Comparison of ENCODE assay signal across 23 mouse cellular contexts in genomic region chr19:46331936-46332335, GRCm38 (mm10). TPM values are rescaled to one million over a fixed set of nuclear protein-coding genes. Genes with fewer than 3 reads are reported as not detected.
A peak's percentile ranks its signal among the peaks of the same experiment; 100 is the strongest.
DNase-seq lines count a peak whose midpoint lies in the region; ATAC-seq and TF ChIP-seq lines count a peak whose summit lies in the region.
"Had no signal": no experiment of that assay in that cellular context is flagged by ENCODE, and none has a peak within 500 bp of the region (broad histone marks: within the 10 kb centered on the region; RNA-seq: fewer than 3 reads in every experiment).

No protein-coding gene starts in this region.

- H3K27me3 ChIP-seq in hindbrain, embryonic 10.5 days (ENCODE audit: insufficient read depth, poor library complexity, severe bottlenecking) = peaks cover 24% of the 10 kb centered on the region
- H3K27me3 ChIP-seq in hindbrain, embryonic 12.5 days = peaks cover 2% of the 10 kb centered on the region
- H3K27me3 ChIP-seq in midbrain, embryonic 11.5 days (ENCODE audit: control insufficient read depth, insufficient read depth, low read length) = no peaks in the 10 kb centered on the region
- H3K27me3 ChIP-seq in midbrain, postnatal 0 days (ENCODE audit: insufficient read depth, low read length) = no peaks in the 10 kb centered on the region
- H3K27me3 ChIP-seq: forebrain, embryonic 13.5 days had no signal

- peak overlapping the region; percentile 7; the same call in 1 of the 2 replicates for H3K4me3 ChIP-seq in hindbrain, embryonic 10.5 days
- no peak overlapping the region; the same call in 1 of the 2 replicates for H3K4me3 ChIP-seq in hindbrain, embryonic 12.5 days
- no peak overlapping the region for H3K4me3 ChIP-seq in midbrain, embryonic 11.5 days (ENCODE audit: low read depth, low read length)
- H3K4me3 ChIP-seq in midbrain, postnatal 0 days (ENCODE audit: low read depth, low read length) = no peak overlapping the region
- H3K4me3 ChIP-seq: forebrain, embryonic 13.5 days; heart, adult 2 months; heart, embryonic 10.5 days; intestine, embryonic 15.5 days had no signal

- no peak overlapping the region; the same call in 1 of the 2 replicates for H3K4me2 ChIP-seq in hindbrain, embryonic 12.5 days (replicated peaks)
- no peak overlapping the region for H3K4me2 ChIP-seq in midbrain, embryonic 11.5 days
- H3K4me2 ChIP-seq in midbrain, postnatal 0 days (ENCODE audit: low read depth, low read length, poor library complexity, severe bottlenecking) = no peak overlapping the region
- H3K4me2 ChIP-seq: forebrain, embryonic 13.5 days; intestine, embryonic 15.5 days had no signal

- peaks cover 33% of the 10 kb centered on the region for H3K36me3 ChIP-seq in hindbrain, embryonic 10.5 days
- H3K36me3 ChIP-seq in hindbrain, embryonic 12.5 days = peaks cover 25% of the 10 kb centered on the region
- no peaks in the 10 kb centered on the region for H3K36me3 ChIP-seq in midbrain, embryonic 11.5 days (ENCODE audit: control insufficient read depth, insufficient read depth, low read length)
- H3K36me3 ChIP-seq in midbrain, postnatal 0 days (ENCODE audit: insufficient read depth, low read length) = peaks cover 26% of the 10 kb centered on the region

- 82% methylated on average over 3 of the region's 3 CpGs for WGBS in hindbrain, embryonic 10.5 days
- 88% methylated on average over 3 of the region's 3 CpGs for WGBS in hindbrain, embryonic 12.5 days
- 88% methylated on average over 3 of the region's 3 CpGs for WGBS in midbrain, embryonic 11.5 days
- WGBS in midbrain, postnatal 0 days = 87% methylated on average over 3 of the region's 3 CpGs

- H3K9me3 ChIP-seq in hindbrain, embryonic 10.5 days = no peaks in the 10 kb centered on the region
- H3K9me3 ChIP-seq in hindbrain, embryonic 12.5 days (replicated peaks) = no peaks in the 10 kb centered on the region
- H3K9me3 ChIP-seq in midbrain, embryonic 11.5 days (ENCODE audit: control insufficient read depth, low read length) = no peaks in the 10 kb centered on the region
- no peaks in the 10 kb centered on the region for H3K9me3 ChIP-seq in midbrain, postnatal 0 days (ENCODE audit: low read length)
- H3K9me3 ChIP-seq: forebrain, embryonic 10.5 days; forebrain, embryonic 13.5 days; heart, embryonic 10.5 days; intestine, embryonic 15.5 days had no signal

- peak overlapping the region; percentile 76; the same call in 1 of the 2 replicates for H3K27ac ChIP-seq in hindbrain, embryonic 10.5 days
- H3K27ac ChIP-seq in hindbrain, embryonic 12.5 days = no peak overlapping the region
- no peak overlapping the region for H3K27ac ChIP-seq in midbrain, embryonic 11.5 days (ENCODE audit: low read depth, low read length)
- H3K27ac ChIP-seq in midbrain, postnatal 0 days (ENCODE audit: low read depth, low read length) = no peak overlapping the region
- H3K27ac ChIP-seq: forebrain, embryonic 13.5 days; heart, adult 2 months; heart, embryonic 10.5 days; intestine, embryonic 15.5 days had no signal

- H3K9ac ChIP-seq in hindbrain, embryonic 12.5 days = no peak overlapping the region
- H3K9ac ChIP-seq in midbrain, embryonic 11.5 days (ENCODE audit: low read length) = no peak overlapping the region
- no peak overlapping the region for H3K9ac ChIP-seq in midbrain, postnatal 0 days (replicated peaks; ENCODE audit: low read length, poor library complexity, severe bottlenecking)
- H3K9ac ChIP-seq: intestine, embryonic 15.5 days had no signal

- TF ChIP-seq CTCF in midbrain, postnatal 0 days (IDR thresholded peaks at IDR 0.05) = no peak

- peaks cover 72% of the 10 kb centered on the region for H3K4me1 ChIP-seq in hindbrain, embryonic 10.5 days (replicated peaks)
- peaks cover 34% of the 10 kb centered on the region for H3K4me1 ChIP-seq in hindbrain, embryonic 12.5 days
- H3K4me1 ChIP-seq in midbrain, embryonic 11.5 days (ENCODE audit: control insufficient read depth, insufficient read depth, low read length) = peaks cover 23% of the 10 kb centered on the region
- H3K4me1 ChIP-seq in midbrain, postnatal 0 days (ENCODE audit: insufficient read depth, low read length) = no peaks in the 10 kb centered on the region; the same call in 1 of the 2 replicates

- ATAC-seq in hindbrain, embryonic 12.5 days (ENCODE audit: low FRiP score) = no peak
- no peak for ATAC-seq in midbrain, embryonic 11.5 days (ENCODE audit: low FRiP score)
- ATAC-seq in midbrain, postnatal 0 days (ENCODE audit: low FRiP score) = no peak
- ATAC-seq: activated CD4-positive, CD25-positive, alpha-beta regulatory T cell, adult 4 months; forebrain, embryonic 13.5 days; forebrain, embryonic 16.5 days; hindbrain, embryonic 16.5 days; intestine, embryonic 15.5 days had no signal

- peak; percentile 51 for DNase-seq in cerebellum, adult 11-12 months
- DNase-seq in cerebellum, postnatal 4 days (ENCODE audit: low spot score in 2 of 2) = no peak
- no peak for DNase-seq in hindbrain, embryonic 10.5 days (ENCODE audit: low spot score)
- peak; percentile 68 for DNase-seq in midbrain, embryonic 11.5 days (ENCODE audit: low spot score, missing footprints)
- no peak for DNase-seq in midbrain, postnatal 0 days (ENCODE audit: low spot score)
- DNase-seq in right cerebral cortex, postnatal 4 days = peak; percentile 13
- DNase-seq in right cerebral cortex, adult 2 months (ENCODE audit: low spot score in 2 of 2) = no peak
- DNase-seq: adrenal gland, adult 8-10 months; adrenal gland, postnatal 25 days; cerebellum, adult 18-20 months; embryo, embryonic 11 days; gastrocnemius, postnatal 10 days; gastrocnemius, postnatal 36 days; heart, adult 2 months had no signal

RNA-seq across cellular contexts. Expression of gene Fbxl15, which starts 4.0 kb away (rescaled TPM):
- 23.2 and 28.2 TPM in 2 replicates for polyA plus RNA-seq in hindbrain, embryonic 10.5 days (2016; fragmentation: Nextera tagmentation; extraction: Ambion mirVana)
- 26.2 and 28.3 TPM in 2 replicates for polyA plus RNA-seq in hindbrain, embryonic 12.5 days (2016; fragmentation: Nextera tagmentation; extraction: Ambion mirVana)
- 20.0 and 25.5 TPM in 2 replicates for polyA plus RNA-seq in midbrain, embryonic 11.5 days (2014; fragmentation: Nextera tagmentation; extraction: Ambion mirVana)
- total RNA-seq in midbrain, postnatal 0 days (2014; rRNA removed) = 48.3 and 57.8 TPM in 2 replicates
- polyA plus RNA-seq in midbrain, postnatal 0 days (2015; fragmentation: Nextera tagmentation; extraction: Ambion mirVana) = 55.2 and 56.8 TPM in 2 replicates

RNA-seq across cellular contexts. Expression of gene Psd, which starts 5.0 kb away (rescaled TPM):
- 4.5 and 9.7 TPM in 2 replicates for polyA plus RNA-seq in hindbrain, embryonic 10.5 days (2016; fragmentation: Nextera tagmentation; extraction: Ambion mirVana)
- 33.2 and 34.7 TPM in 2 replicates for polyA plus RNA-seq in hindbrain, embryonic 12.5 days (2016; fragmentation: Nextera tagmentation; extraction: Ambion mirVana)
- 10.7 and 11.0 TPM in 2 replicates for polyA plus RNA-seq in midbrain, embryonic 11.5 days (2014; fragmentation: Nextera tagmentation; extraction: Ambion mirVana)
- total RNA-seq in midbrain, postnatal 0 days (2014; rRNA removed) = 471 and 481 TPM in 2 replicates
- polyA plus RNA-seq in midbrain, postnatal 0 days (2015; fragmentation: Nextera tagmentation; extraction: Ambion mirVana) = 179 and 185 TPM in 2 replicates
- total RNA-seq: granulocyte monocyte progenitor cell, adult 5-6 weeks had no signal

RNA-seq across cellular contexts. Expression of gene Cuedc2, which starts 6.6 kb away (rescaled TPM):
- 260 and 279 TPM in 2 replicates for polyA plus RNA-seq in hindbrain, embryonic 10.5 days (2016; fragmentation: Nextera tagmentation; extraction: Ambion mirVana)
- 239 and 261 TPM in 2 replicates for polyA plus RNA-seq in hindbrain, embryonic 12.5 days (2016; fragmentation: Nextera tagmentation; extraction: Ambion mirVana)
- polyA plus RNA-seq in midbrain, embryonic 11.5 days (2014; fragmentation: Nextera tagmentation; extraction: Ambion mirVana) = 215 and 221 TPM in 2 replicates
- total RNA-seq in midbrain, postnatal 0 days (2014; rRNA removed) = 157 and 177 TPM in 2 replicates
- polyA plus RNA-seq in midbrain, postnatal 0 days (2015; fragmentation: Nextera tagmentation; extraction: Ambion mirVana) = 314 and 337 TPM in 2 replicates

RNA-seq across cellular contexts. Expression of gene Mfsd13a, which starts 9.0 kb away (rescaled TPM):
- 10.0 and 11.9 TPM in 2 replicates for polyA plus RNA-seq in hindbrain, embryonic 10.5 days (2016; fragmentation: Nextera tagmentation; extraction: Ambion mirVana)
- 7.1 and 7.6 TPM in 2 replicates for polyA plus RNA-seq in hindbrain, embryonic 12.5 days (2016; fragmentation: Nextera tagmentation; extraction: Ambion mirVana)
- polyA plus RNA-seq in midbrain, embryonic 11.5 days (2014; fragmentation: Nextera tagmentation; extraction: Ambion mirVana) = 4.3 and 5.5 TPM in 2 replicates
- 7.2 and 19.2 TPM in 2 replicates for total RNA-seq in midbrain, postnatal 0 days (2014; rRNA removed)
- polyA plus RNA-seq in midbrain, postnatal 0 days (2015; fragmentation: Nextera tagmentation; extraction: Ambion mirVana) = 10.6 and 11.4 TPM in 2 replicates

RNA-seq across cellular contexts. Expression of gene 2310034G01Rik, which starts 18.2 kb away (rescaled TPM):
- 1.1 and 1.4 TPM in 2 replicates for polyA plus RNA-seq in hindbrain, embryonic 10.5 days (2016; fragmentation: Nextera tagmentation; extraction: Ambion mirVana)
- 1.4 and 1.5 TPM in 2 replicates for polyA plus RNA-seq in hindbrain, embryonic 12.5 days (2016; fragmentation: Nextera tagmentation; extraction: Ambion mirVana)
- 1.2 and 1.6 TPM in 2 replicates for polyA plus RNA-seq in midbrain, embryonic 11.5 days (2014; fragmentation: Nextera tagmentation; extraction: Ambion mirVana)
- 2.0 and 3.8 TPM in 2 replicates for total RNA-seq in midbrain, postnatal 0 days (2014; rRNA removed)
- polyA plus RNA-seq in midbrain, postnatal 0 days (2015; fragmentation: Nextera tagmentation; extraction: Ambion mirVana) = 2.0 and 2.2 TPM in 2 replicates
- polyA plus RNA-seq: activated CD4-positive, CD25-positive, alpha-beta regulatory T cell, adult 4 months had no signal

Comparison
In these comparisons a context has a peak if more than half of its experiments do, and no peak if none do; other contexts are left out.
1. DNase-seq: peak in cerebellum, adult 11-12 months (single experiment), midbrain, embryonic 11.5 days (single experiment) and right cerebral cortex, postnatal 4 days (single experiment); none in cerebellum, postnatal 4 days (0 of 2), hindbrain, embryonic 10.5 days (single experiment), midbrain, postnatal 0 days (single experiment) and right cerebral cortex, adult 2 months (0 of 2).